Mouse (Mus musculus): ENCODE results near the gene Adamts5. TPM values are rescaled to one million over a fixed set of nuclear protein-coding genes. Genes with fewer than 3 reads are reported as not detected.

Adamts5 gene
- polyA plus RNA-seq, 1 experiment from 2014 or later: 2.3 TPM

DNA sequence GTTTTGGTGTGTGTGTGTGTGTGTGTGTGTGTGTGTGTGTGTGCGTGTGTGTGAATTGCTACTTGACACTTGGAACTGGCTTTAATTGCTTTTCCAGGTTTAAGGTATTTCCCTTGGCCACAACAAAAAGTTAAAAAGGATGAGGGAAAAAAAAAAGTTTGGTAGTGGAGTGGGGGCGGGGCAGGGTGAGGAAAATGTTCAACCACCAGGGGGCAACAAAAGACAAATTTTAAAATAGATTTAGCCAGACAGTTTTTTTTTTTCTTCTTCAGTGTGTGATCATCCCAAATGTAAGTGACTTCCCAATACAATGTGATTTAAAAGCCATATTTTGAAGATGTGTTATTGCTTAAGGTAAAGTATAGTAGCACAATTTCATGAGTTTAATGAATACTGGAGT is 94.0 kb downstream of the Adamts5 start:
- WGBS: 16% methylated on average over 2 of the region's 2 CpGs
- H3K4me1 ChIP-seq: peaks cover 17% of the 10 kb centered on the region
- ATAC-seq (replicated peaks): no peak
- H3K9ac ChIP-seq: no peak overlapping the region
- no peaks in the 10 kb centered on the region for H3K9me3 ChIP-seq
- no peaks in the 10 kb centered on the region for H3K36me3 ChIP-seq (replicated peaks)
- H3K27ac ChIP-seq: no peak overlapping the region
- peaks cover 9% of the 10 kb centered on the region; the same call in 1 of the 2 replicates for H3K27me3 ChIP-seq (replicated peaks)
- H3K4me3 ChIP-seq: no peak overlapping the region
- H3K4me2 ChIP-seq: no peak overlapping the region

DNA sequence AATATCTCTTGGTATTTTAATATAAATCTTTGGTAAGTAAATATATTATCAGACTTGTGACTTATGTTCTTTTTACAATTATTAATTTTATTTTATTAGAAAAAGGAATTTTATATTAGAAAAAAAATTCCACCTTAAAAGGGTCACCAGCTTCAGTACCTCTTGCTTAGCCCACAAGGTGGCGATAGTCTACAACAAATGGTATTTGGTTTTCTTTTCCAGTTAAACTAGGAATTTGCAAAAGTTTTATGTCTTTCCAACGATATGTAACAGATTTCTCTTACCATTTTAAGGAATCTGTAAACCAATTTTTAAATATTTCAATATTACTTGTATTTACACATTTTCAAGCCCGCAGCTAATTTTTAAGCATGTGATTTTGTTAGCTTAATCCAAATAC is 94.6 kb downstream of the Adamts5 start:
- Histone ChIP-seq H3K27ac (no peak overlapping the region), H3K9ac (no peak overlapping the region), H3K4me3 (no peak overlapping the region), H3K4me2 (no peak overlapping the region), H3K4me1 (peaks cover 21% of the 10 kb centered on the region), H3K9me3 (no peaks in the 10 kb centered on the region), H3K36me3 (replicated peaks) (no peaks in the 10 kb centered on the region), H3K27me3 (replicated peaks) (peaks cover 9% of the 10 kb centered on the region; the same call in 1 of the 2 replicates)
- no peak for ATAC-seq (replicated peaks)
- 21% methylated on average over 3 of the region's 3 CpGs for WGBS

Other genes with a start within 250 kb of the Adamts5 start
- gene Adamts1, start 98.7 kb downstream of the Adamts5 start, polyA plus RNA-seq (2015; fragmentation: Nextera tagmentation; extraction: Ambion mirVana): 6.5 and 6.6 TPM in 2 replicates